9 mouse cellular contexts compared by ENCODE assay signal in genomic region chr3:42110976-42111847, GRCm38 (mm10).
DNase-seq lines count a peak whose midpoint lies in the region; ATAC-seq and TF ChIP-seq lines count a peak whose summit lies in the region.
"Had no signal": no experiment of that assay in that cellular context is flagged by ENCODE, and none has a peak within 500 bp of the region (broad histone marks: within the 10 kb centered on the region; RNA-seq: fewer than 3 reads in every experiment).

No protein-coding gene starts in this region.

- TF ChIP-seq EP300 in liver, postnatal 0 days (IDR thresholded peaks at IDR 0.05; ENCODE audit: low read depth): no peak

- H3K4me3 ChIP-seq in heart, embryonic 13.5 days: peak overlapping the region; percentile 36
- H3K4me3 ChIP-seq in liver, postnatal 0 days (ENCODE audit: low read depth, low read length): no peak overlapping the region

- no peaks in the 10 kb centered on the region for H3K27me3 ChIP-seq in heart, embryonic 13.5 days (replicated peaks)
- no peaks in the 10 kb centered on the region for H3K27me3 ChIP-seq in liver, postnatal 0 days (ENCODE audit: insufficient read depth, low read length)

- H3K9me3 ChIP-seq in heart, embryonic 13.5 days: no peaks in the 10 kb centered on the region
- no peaks in the 10 kb centered on the region for H3K9me3 ChIP-seq in liver, postnatal 0 days (ENCODE audit: low read length)
- H3K9me3 ChIP-seq: G1E had no signal

- peak; percentile 65 for TF ChIP-seq CTCF in liver, postnatal 0 days (IDR thresholded peaks at IDR 0.05; ENCODE audit: low read depth)

- no peaks in the 10 kb centered on the region for H3K4me1 ChIP-seq in heart, embryonic 13.5 days
- no peaks in the 10 kb centered on the region for H3K4me1 ChIP-seq in liver, postnatal 0 days (ENCODE audit: insufficient read depth)

- WGBS in heart, embryonic 13.5 days: 44% methylated on average over 13 of the region's 13 CpGs
- WGBS in liver, postnatal 0 days (ENCODE audit: insufficient replicate concordance): 45% methylated on average over 13 of the region's 13 CpGs

- H3K9ac ChIP-seq in heart, embryonic 13.5 days: 0 out of 2 replicates have a peak overlapping the region, but pooled peaks have one; percentile 14
- H3K9ac ChIP-seq in liver, postnatal 0 days (replicated peaks): no peak overlapping the region

- DNase-seq in kidney, adult 18-20 months: peak; percentile 14
- no peak for DNase-seq in kidney, adult 11 months
- peak; percentile 76 for DNase-seq in embryo, embryonic 11 days
- DNase-seq in kidney, postnatal 14 days: peak; percentile 48
- DNase-seq in liver, postnatal 0 days: peak; percentile 23
- DNase-seq in retina, adult 2 months (ENCODE audit: low read depth, low spot score): peak; percentile 23
- no peak for DNase-seq in spleen, adult 12 weeks (ENCODE audit: low spot score)

- no peak for ATAC-seq in heart, embryonic 13.5 days (ENCODE audit: extremely low read depth, insufficient number of reproducible peaks, low FRiP score, low TSS enrichment)
- no peak for ATAC-seq in liver, postnatal 0 days

- H3K4me2 ChIP-seq in heart, embryonic 13.5 days: peak overlapping the region; percentile 53
- H3K4me2 ChIP-seq in liver, postnatal 0 days (ENCODE audit: low read depth, low read length): 0 out of 2 replicates have a peak overlapping the region, but pooled peaks have one; percentile 27

- no peaks in the 10 kb centered on the region for H3K36me3 ChIP-seq in heart, embryonic 13.5 days
- no peaks in the 10 kb centered on the region for H3K36me3 ChIP-seq in liver, postnatal 0 days (replicated peaks; ENCODE audit: insufficient read depth, low read length)
- H3K36me3 ChIP-seq: G1E had no signal

- H3K27ac ChIP-seq in heart, embryonic 13.5 days (replicated peaks): no peak overlapping the region
- no peak overlapping the region for H3K27ac ChIP-seq in liver, postnatal 0 days (ENCODE audit: low read depth)

Comparison
In these comparisons a context has a peak if more than half of its experiments do, and no peak if none do; other contexts are left out.
1. DNase-seq: peak in kidney, adult 18-20 months (single experiment), embryo, embryonic 11 days (single experiment), kidney, postnatal 14 days (single experiment), liver, postnatal 0 days (single experiment) and retina, adult 2 months (single experiment); none in kidney, adult 11 months (single experiment) and spleen, adult 12 weeks (single experiment).